Mouse (Mus musculus): Measurements from ENCODE around the gene Ndrg3.
"Not testable (repeated sequence)": the region's sequence is repeated elsewhere in the genome, so short reads cannot be mapped to it uniquely, and the experiment has no call there.

The Ndrg3 gene

GRCm38 (mm10) chr2:156897034-156897433 is 94.8 kb downstream of the Ndrg3 start:
- DNase-seq: no peak

DNA sequence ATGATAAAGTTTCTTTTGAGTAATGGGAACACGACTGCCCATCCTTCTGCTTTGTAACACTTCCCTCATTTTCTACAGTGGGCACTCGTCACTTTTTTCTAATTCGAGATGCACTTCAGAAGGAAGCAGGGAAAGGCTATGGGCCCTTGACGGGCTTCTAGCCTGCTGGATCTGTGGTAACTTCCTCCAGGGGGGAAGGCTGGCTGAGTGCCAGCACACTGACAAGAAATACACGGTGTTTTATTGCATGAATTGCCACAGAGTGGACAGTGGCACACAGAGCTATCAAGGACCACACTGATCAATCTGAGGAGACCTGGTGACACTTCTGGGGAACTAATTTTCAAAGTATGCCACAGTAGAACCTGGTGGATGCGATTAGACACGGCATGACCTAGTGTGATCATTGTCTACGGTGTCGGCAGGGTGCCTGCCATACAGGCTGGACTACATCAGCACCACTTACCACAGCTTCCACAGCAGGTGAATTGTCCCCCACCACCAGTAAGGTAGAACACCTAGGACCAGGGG is 95.4 kb downstream of the Ndrg3 start:
- DNase-seq: no peak

- no peak for DNase-seq
Measured at GRCm38 (mm10) chr2:156894496-156895265, 97.2 kb downstream of the Ndrg3 start.

DNA sequence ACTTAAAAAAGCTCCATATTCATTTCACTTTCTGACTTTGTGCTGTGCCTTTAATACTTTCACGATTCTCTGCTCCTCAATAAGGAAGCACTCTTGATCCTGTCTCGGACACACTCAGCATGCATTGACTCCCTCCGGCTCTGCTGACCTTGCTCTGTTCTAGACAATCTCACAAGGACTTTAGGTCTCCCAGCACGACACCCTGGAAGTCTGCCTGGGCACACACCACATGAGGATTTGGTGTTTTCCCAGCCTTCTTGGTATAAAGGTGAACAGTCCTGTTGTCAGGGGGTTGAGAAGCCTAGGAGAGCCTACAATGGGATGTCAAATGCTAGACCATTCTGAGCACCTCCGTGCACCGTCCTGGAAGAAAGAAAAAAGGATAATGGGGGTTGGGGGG is 99.0 kb downstream of the Ndrg3 start:
- no peak for DNase-seq

- DNase-seq: no peak
Measured at GRCm38 (mm10) chr2:156892240-156892639, 99.6 kb downstream of the Ndrg3 start.

DNA sequence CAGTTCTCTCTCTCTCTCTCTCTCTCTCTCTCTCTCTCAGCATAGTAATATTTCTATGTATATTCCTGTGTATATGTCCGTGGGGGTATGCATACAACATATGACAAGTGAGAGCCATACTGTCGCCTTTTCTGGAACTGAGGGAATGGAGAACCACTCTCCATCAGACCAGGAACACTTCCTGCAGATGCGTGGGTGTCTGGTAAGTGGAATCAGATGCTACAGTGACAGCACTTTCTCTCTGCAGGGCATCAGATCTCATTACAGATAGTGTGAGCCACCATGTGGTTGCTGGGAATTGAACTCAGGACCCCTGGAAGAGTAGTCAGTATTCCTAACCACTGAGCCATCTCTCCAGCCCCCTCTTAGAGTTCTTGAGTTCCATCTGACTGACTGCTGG is 103.4 kb downstream of the Ndrg3 start:
- no peak for DNase-seq

GRCm38 (mm10) chr2:156887017-156887416 is 104.8 kb downstream of the Ndrg3 start, which contains the start of gene Sla2:
Sla2 (minus strand) TSS chr2:156887192.
- no peak for DNase-seq

- DNase-seq: no peak
Measured at GRCm38 (mm10) chr2:156886084-156886631, 105.7 kb downstream of the Ndrg3 start.

- not testable (repeated sequence) for DNase-seq
Measured at GRCm38 (mm10) chr2:156885666-156886065, 106.2 kb downstream of the Ndrg3 start.

DNA sequence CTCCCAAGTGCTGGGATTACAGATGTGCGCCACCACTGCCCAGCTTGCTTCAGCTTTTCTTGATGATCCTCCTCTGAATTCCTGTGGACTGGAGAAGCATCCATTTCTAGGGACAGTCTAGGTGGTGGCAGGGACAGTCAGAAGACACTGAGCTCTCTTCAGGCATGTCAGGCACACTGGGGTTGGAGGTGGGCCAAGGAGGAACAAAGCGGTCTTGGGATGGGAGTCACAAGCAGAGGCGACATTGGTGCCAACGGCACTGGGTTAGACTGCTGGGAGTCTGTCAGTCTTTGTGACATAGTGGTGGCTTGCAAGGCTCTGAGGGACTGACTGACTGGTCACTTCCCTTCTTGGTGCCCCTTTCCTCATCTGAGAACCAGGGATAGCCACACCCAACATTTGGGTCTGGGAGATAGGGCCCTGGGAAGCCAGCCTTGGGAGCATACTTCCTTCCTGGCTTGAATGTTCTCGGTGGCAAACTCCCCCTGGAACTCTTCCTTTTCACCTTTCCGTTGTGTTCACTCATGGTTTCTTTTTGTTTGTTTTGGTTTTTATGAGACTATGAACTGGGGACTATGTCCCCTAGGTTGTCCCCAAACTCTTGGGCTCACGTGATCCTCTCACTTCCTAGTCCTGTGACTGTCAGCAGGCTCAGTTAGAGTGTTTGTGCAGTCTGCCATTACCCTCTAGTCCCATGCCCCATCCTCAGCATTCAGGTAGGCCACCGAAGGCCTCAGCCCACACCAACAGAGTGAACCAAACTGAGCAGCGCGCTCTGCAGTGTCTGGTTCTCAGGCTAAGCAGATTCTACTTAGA is 107.3 kb downstream of the Ndrg3 start:
- DNase-seq: no peak

- DNase-seq: no peak
Measured at GRCm38 (mm10) chr2:156882431-156883001, 109.3 kb downstream of the Ndrg3 start.

DNA sequence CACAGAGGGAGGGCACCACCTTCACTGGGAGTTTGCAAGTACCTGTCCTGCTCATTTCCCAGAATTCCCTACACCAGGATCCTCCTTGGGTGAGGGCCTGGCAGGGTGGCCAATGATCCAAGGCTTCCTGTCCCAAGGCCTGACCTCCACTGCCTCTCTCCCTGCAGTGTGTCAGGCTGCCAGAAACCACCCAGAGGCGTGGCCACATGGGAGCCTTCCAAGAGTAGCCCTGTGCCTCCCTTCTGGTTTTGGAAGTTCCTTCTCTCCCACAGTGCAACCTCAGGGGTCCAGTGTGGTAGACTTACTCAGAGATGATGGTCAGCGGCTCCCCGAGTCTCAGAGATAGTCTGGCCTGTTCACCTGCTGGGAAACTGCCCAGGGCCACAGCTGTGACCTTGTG is 112.3 kb downstream of the Ndrg3 start:
- DNase-seq: no peak

GRCm38 (mm10) chr2:156877726-156878125 is 114.1 kb downstream of the Ndrg3 start:
- no peak for DNase-seq

Data from cerebellum, adult 9-10 months (tissue).